Mouse (Mus musculus) 3134 (cell line): ENCODE data around the gene Htr6.

Source experiments
- DNase-seq: peaks from one replicate; pipeline ENCODE4 v3.0.0-alpha.2; 2011; ENCODE audit warnings: low spot score; ENCODE audit not compliant: insufficient read length; ENCODE audit errors: extremely low read depth

The Htr6 gene

GRCm38 (mm10) chr4:139052796-139053195, 22.6 kb downstream of the Htr6 start:
- DNase-seq = no peak

DNA sequence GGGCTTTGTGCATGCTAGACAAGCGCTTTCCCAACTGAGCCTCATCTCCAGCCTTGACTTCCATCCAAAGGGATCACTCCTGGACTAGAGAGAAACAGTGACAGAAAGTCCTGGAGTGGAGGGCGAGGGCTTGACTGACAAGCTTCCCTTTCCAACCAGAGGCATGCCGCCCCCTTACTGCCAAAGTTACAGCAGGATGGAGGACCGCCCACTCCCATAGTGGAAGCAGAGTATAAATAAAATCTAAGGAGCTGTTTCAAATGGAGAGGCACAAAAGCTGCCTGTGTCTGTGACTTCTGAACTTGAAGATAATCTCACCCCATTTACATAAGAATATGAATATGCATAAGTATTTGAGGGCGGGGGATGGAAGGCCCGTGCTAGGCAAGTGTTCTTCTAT, 26.9 kb downstream of the Htr6 start:
- DNase-seq = no peak

DNA sequence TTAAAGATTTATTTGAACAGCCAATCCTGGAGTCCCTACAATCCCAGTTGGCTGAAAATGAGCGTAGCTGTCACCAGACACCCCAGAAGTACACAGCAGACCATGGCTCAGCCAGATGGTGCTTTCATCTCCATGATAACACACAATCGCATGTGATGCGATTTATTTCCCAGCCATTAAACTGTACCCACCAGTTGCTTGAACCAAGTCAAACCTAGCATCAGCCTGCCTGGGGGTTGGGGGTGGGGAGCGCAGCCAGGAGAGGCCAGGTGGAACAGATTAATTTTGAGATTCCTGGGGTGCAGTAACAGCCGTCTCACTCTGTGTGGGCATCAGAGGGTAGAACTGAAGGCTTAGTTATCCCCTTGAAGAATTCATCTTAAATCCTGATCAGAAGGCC, 29.0 kb downstream of the Htr6 start:
- DNase-seq = no peak

DNA sequence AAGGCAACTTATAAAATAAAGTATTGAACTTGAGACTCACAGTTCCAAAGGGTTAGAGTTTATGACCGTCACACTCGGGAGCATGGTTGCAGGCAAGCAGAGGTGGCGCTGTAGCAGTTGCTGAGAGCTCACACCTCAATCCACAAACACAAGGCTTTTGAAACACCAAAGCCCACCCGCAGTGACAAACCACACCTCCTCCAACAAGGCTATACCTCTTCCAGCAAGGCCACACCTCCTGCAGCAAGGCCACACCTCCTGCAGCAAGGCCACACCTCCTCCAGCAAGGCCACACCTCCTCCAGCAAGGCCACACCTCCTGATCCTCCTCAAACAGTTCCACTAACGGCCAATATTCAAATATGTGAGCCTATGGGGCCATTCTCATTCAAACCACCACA, 30.8 kb downstream of the Htr6 start:
- no peak for DNase-seq

GRCm38 (mm10) chr4:139043600-139043999, 31.8 kb downstream of the Htr6 start:
- DNase-seq = no peak

DNA sequence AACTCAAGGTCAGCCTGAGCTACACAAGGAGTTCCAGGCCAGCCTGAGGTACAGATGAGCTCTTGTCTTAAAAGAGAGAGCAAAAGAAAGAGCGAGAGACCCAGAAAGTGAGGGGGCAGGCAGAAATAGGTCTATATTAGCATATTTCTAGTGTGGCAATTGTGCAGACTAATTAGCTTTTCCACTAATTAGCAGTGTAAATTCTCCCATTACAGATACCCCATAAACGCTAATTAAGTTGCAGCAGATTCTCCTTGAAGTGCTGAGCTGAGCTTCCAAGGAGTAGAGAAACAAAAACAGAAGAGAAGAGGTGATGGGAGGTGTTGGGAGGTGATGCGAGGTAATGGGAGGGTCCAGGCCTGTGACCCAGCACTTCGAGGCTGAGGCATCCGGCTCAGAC, 32.8 kb downstream of the Htr6 start:
- DNase-seq = no peak

- no peak for DNase-seq
Observed at GRCm38 (mm10) chr4:139040084-139040839, 35.1 kb downstream of the Htr6 start.

DNA sequence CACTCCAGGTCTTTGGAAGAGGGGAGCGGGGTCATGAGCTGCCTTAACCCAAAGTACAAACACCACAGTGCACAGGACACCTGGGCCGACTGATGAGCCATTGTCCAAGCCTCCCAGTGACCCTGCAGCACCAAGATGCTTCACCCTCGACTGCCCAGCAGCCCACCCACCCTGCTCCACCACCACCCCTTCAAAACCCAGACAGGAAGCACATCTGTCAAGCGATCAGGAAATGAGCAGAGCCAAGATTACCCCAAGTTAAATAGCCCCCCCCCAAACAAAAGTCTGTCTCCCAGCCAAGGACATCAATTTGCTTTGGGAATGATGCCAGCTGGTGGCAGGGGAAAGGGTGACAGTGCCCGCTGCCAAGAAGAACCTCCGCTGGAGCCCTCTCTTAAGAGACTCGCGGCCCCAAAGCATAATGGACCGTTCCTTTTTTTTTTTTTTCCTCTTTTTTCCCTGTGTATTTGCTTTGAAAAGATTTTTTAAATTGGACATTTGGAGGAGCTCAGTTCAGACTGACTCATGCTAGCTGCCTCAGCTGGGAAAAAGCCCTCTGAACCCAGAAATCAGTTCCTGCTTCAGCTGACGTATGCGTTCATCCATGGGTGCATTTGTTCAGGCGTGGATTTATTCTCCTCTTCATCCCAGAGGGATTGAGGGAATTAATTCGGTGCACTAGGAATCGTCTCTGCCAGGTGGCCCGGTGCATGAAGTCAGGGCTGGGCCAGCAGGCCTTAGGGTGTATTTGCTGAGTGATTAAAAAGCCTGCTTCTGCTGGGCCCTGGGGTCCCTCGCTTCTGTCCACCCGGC, 37.4 kb downstream of the Htr6 start:
- DNase-seq = no peak

DNA sequence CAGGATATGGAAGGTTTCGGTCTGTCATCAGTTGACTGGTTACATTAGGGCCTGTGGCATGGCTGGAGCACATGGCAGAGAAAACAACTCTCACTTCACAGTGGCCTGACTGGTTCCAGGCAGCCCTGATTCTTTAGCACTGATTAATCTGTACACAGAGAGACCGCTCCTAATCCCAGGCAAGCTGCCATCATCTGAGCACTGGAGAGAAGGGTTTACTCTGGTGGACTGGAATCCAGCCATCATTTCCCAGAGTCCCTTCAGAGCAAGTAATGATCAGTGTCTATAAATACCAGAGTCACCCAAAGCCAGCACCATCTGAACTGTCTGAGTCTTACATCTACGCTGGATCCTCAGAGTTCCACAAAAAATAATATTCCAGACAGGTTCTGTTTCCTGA, 39.6 kb downstream of the Htr6 start:
- DNase-seq = no peak

DNA sequence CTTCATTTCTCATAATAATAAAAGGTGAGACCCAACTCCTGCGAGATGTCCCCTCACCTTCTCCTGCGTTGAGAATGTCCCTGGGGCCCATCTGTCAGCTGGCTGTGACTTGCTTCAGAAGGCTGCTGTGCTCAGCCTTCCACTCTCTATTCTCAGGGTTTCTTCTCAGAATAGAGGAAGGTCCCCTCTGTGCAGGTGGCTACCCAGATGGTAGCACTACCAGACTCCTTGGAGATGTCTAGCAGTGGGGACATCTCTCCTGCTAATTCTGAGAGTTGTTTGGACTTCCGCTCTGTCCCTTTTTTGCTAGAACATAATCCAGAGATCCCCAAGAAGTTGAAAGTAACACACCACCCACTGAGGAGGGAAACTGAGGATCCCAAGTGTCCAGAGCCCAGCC, 40.4 kb downstream of the Htr6 start:
- no peak for DNase-seq

- DNase-seq = no peak
Observed at GRCm38 (mm10) chr4:139034540-139034939, 40.8 kb downstream of the Htr6 start.

GRCm38 (mm10) chr4:139034010-139034367, 41.4 kb downstream of the Htr6 start:
- DNase-seq = no peak

- DNase-seq = no peak
Observed at GRCm38 (mm10) chr4:139033263-139034009, 41.9 kb downstream of the Htr6 start.

GRCm38 (mm10) chr4:139032521-139032920, 42.8 kb downstream of the Htr6 start:
- no peak for DNase-seq

DNA sequence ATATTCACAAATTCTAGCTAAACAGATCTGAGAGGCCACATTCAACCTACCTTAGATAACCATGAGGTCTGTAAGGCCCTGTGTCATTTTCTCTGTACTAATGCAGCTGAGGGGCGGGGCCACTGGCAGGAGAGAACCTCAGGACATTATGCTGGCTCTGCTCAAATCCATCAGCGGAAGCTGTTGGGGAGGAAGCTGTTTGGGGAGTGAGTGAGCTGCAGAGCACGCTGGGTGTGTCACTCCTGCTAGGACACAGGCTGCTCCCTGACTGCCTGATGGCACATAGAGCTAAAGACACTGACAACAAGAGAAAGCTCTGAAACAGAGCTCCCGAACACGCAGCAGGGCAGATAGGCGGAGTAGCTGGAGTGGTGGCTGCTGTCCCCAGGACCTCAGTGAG, 44.7 kb downstream of the Htr6 start:
- DNase-seq = no peak

- DNase-seq = no peak
Observed at GRCm38 (mm10) chr4:139024379-139024778, 51.0 kb downstream of the Htr6 start.

GRCm38 (mm10) chr4:139020385-139020784, 55.0 kb downstream of the Htr6 start:
- DNase-seq = no peak

DNA sequence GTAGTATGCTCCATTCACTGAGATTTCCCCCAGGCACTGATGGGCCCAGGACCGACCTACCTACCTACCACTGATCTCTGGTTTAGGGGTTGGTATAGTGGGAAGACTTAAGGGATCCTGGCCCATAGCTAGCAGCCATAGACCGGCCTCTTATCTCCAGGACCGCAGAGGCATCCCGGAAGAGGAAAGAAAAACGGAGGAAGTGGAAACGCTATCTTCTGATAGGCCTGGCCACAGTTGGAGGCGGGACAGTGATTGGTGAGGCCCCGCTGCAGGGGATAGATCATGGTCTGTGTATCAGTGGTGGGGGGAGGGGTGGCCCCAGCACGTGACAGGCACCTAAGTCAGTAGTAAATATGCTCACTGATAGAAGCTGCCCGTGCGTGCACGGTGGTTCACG, 56.0 kb downstream of the Htr6 start:
- no peak for DNase-seq

DNA sequence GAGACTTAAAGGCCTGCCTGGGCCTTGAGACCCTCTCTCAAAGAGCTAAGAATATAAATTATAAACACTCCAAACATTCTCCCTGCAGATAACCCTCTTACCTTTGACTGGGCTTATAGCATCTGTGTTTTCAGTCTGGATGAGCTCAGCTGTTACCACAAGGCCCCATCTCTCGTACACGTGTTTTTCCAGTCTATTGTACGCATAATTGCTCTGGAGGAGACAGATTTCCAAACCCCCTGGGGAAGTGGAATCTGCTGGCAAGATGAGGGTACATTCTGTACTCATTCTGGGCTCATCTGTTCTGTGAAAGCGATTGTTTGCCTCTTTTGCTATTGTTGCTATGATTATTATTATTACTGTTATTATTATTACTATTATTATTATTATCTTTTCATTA, 56.4 kb downstream of the Htr6 start:
- DNase-seq = no peak

DNA sequence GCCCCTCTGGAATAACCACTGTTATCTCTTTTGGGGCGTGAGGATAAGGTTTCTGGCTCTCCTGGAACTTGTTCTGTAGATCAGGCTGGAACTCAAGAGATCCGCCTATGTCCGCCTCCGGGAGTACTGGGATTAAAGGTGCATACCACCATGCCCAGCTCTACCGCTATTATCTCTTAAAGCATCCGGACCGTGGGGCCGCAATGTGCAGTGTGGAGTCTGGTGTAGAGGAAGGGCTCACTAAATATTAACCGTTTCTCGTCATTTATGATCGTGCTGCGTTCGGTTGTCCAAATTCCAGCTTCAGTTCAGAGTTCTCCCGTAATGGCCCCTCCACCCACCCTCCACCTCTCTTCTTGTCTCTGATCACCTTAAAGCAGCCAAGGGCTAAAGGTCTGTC, 57.0 kb downstream of the Htr6 start:
- DNase-seq = no peak

DNA sequence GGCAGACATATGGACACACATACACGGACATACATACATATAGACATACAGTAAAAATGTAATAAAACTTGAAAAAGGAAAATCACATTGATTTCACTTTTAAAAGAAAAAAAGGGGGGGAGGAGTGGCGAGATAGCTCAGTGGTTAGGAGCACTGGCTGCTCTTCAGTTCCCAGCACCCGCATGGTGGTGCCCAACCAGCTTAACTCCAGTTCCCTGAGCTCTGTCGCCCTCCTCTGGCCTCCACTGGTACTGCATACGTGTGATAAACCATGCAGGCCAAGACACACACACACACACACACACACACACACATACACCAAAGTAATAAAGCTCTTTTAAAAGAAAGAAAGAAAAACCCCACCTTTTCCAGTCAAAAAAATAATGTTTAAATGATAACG, 60.6 kb downstream of the Htr6 start:
- no peak for DNase-seq

GRCm38 (mm10) chr4:139013281-139013680, 62.1 kb downstream of the Htr6 start:
- DNase-seq = no peak
